Mouse (Mus musculus) heart, adult 10 weeks (tissue): Measurements from ENCODE around the gene Klhl2. TPM values are rescaled to one million over a fixed set of nuclear protein-coding genes. Genes with fewer than 3 reads are reported as not detected.

Experiments used
- polyA plus RNA-seq: library from polyadenylated mRNA; stranded (reverse); fragments of 350-450 nt; fragmentation: Illumina TruSeq; extraction: RNeasy Lipid Tissue Mini Kit (QIAGEN cat#74804); gene quantifications from one replicate; pipeline ENCODE4 v1.2.3, GENCODE M21; 2014; ENCODE audit warnings: low read depth, low replicate concordance

The Klhl2 gene
- polyA plus RNA-seq = 9.7 TPM

DNA sequence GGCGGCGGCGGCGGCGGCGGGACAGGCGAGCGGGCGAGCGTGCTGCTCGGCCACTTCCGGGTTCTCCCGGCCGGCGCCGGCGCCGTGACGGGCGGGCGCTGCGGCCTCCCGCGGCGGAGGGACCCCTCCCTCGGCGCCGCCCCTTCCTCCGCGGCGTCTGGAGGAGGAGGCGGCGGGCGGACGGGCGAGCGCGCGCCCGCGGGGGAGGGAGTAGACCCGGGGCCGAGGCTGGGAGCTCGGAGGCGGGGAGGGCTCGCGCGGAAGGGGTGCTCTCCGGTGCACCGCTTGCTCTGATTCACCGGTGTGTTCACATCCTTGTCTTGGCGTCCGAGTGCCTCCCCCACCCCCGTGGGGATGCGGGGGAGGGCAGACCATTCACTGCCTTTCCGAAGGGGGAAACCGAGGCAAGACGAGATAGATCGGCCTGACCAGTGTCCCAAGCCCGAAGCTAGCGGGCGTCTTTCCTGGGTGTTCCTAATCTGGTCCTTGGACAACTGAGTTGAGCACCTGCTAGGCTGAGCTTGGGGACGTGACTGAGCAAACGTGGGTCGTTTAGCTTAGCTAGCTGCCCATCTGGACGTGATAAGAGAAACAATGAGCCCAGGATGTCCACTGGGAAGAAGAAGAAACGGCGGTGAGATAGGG is at the start of gene Klhl2:
TSS of gene Klhl2 (minus strand) at position 121 of the 645 bp plus-strand sequence.

DNA sequence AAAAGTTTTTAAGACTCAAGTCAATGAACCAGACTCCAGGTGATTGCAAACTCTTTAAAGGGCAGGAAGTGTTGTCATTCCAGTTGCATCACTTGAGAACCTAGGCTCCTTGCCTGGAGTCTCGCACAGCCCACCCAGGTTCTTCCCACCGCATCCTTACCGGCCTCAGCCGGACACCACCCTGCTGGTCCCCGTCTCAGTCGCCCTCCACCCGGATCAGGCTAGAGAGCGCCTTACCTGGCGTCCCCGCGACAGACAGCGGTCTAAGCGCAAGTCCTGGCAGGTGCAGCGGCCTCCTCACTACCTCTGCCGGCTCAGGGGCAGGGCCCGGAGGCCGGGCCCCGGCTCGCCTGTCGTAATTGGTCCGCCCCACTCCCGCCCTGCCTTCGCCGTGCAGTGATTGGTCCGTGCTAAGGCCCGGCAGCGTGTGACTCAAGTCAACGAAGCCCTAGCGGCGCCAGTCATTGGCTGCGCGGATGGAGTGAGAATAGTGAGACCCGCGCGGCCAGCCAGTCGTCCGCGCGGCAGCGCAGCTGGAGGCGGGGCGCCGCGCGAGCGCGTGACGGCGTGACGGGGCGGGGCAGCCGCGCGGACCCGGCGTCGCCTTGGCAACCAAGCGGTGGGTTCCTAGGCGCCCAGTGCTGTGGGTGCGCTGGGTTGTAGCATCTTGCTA is 116.4 kb downstream of the Klhl2 start, which contains the start of gene Msmo1:
TSS of gene Msmo1 (minus strand) at position 522 of the 673 bp plus-strand sequence.

DNA sequence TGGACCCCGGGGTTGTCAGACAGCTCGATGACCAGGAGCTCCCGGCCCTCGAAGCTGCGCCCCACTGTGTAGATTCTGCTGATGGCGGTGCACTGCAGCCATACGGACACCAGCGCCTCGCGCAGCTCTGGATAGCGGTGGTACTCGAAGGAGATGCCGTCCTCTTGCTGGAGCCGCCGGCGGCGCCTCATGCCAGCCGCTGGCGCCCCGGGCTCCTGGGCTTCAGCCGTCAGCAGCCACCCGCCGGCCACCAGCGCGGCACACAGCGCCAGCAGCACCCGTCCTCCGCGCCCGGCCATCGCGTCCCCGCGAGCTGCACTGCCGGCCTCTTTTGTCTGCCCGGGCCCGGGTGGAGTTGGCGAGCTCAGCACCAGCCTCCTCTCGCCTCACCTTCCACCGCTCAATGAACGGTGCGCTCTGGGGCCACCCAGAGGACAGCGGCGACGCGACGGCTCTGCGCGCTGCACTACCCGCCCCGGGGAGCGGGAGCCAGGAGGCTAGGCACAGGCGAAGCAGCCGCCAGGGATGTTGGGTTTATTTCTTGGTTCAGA is 157.1 kb downstream of the Klhl2 start, which contains the start of gene Cpe:
TSS of gene Cpe (minus strand) at position 404 of the 551 bp plus-strand sequence.

Other genes starting within 250 kb of the Klhl2 start
- 279 TPM for gene Cpe, start 157.0 kb downstream of the Klhl2 start, polyA plus RNA-seq
- 10.0 TPM for gene Msmo1, start 116.2 kb downstream of the Klhl2 start, polyA plus RNA-seq
- 25.9 TPM for gene Tmem192, start 97.2 kb upstream of the Klhl2 start, polyA plus RNA-seq
- not detected for gene Trim75, start 137.8 kb upstream of the Klhl2 start, polyA plus RNA-seq
- gene Trim61, start 168.5 kb upstream of the Klhl2 start, polyA plus RNA-seq = not detected
- not detected for gene Trim60, start 168.6 kb upstream of the Klhl2 start, polyA plus RNA-seq
- not detected for gene Apela, start 187.3 kb upstream of the Klhl2 start, polyA plus RNA-seq
- gene Gm10663, start 225.0 kb upstream of the Klhl2 start, polyA plus RNA-seq = not detected